Mouse (Mus musculus): ENCODE results near the gene Cercam.
"Not testable (repeated sequence)": the region's sequence is repeated elsewhere in the genome, so short reads cannot be mapped to it uniquely, and the experiment has no call there.

Cercam gene

DNA sequence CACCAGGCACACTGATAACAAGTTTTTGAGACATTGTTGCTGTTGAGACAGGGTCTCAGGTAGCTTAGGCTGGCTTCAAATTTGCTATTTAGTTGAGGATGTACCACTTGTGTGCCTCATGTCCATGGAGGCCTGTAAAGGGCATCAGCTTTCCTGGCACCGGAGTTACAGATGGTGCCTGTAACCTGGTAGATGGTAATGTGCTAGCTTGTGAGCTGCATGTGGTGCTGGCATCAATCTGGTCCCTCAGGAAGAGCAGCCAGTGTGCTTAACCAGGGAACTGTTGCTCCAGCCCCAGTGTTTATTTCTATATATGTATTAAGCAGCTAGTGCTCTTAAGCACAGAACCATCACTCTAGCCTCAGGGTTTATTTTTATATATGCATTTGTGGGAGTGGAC, 27.1 kb downstream of the Cercam start:
- DNase-seq (ENCODE audit: low read depth, low spot score), result no peak

DNA sequence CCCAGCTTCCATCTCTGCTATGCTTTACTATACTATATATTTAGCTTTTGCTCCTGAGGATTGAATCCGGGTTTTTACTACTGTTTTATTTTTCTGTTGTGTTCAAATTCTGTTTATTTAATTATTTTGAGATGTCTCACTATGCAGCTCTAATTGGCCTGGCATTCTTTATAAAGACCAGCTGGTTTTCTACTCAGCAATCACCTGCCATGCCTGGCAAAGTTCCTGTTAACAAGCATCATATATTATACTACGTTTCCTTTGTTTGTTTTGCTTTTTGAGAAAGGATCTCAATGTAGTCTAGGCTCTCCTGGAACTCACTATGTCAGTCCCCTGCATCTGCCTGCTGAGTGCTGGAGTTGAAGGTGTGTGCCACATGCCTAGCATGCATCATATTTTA, 28.4 kb downstream of the Cercam start:
- DNase-seq (ENCODE audit: low read depth, low spot score), result no peak

DNA sequence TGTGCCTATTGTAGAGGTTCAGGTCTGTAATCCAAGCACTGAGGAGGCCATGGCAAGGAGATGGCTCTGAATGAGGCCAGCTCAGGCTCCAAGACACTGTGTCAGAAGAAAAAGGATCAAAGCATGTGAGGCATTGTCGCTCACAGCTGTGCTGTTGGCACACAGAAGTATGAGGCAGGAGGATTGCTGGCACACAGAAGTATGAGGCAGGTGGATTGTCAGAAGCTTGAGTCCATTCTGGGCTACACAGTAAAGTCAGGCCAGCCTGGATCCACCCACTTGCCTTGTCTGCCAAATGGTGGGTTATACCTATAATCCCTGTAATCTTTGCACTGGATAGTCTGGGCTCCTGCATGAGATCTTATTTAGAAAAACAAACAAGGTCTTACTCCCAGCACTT, 29.1 kb downstream of the Cercam start:
- no peak for DNase-seq (ENCODE audit: low read depth, low spot score)

DNA sequence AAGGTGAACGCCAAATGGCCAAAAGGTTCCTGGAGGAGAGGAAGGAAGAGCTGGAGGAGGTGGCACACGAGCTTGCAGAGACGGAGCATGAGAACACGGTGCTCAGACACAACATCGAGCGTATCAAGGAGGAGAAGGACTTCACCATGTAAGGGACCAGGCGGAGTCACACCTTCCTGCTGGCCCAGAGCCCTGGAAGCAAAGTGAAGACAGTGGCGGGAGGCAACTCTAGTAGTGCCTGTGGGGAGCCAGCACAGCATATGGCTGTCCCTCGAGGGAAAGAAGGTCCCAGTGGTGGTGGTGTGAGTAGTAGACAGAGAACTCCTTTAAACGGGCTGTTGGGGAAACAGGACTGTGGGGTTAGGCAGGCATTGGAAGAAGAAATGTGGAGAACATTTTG, 33.2 kb downstream of the Cercam start:
- DNase-seq (ENCODE audit: low read depth, low spot score), result no peak

DNA sequence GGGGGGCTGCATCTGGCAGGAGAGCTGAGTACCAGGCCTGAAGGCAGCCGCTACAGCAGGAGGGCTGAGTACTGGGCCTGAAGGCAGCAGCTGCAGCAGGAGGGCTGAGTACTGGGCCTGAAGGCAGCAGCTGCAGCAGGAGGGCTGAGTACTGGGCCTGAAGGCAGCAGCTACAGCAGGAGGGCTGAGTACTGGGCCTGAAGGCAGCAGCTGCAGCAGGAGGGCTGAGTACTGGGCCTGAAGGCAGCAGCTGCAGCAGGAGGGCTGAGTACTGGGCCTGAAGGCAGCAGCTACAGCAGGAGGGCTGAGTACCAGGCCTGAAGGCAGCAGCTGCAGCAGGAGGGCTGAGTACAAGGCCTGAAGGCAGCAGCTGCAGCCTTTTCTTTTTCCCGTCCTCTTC, 39.2 kb downstream of the Cercam start:
- not testable (repeated sequence) for DNase-seq (ENCODE audit: low read depth, low spot score)

DNA sequence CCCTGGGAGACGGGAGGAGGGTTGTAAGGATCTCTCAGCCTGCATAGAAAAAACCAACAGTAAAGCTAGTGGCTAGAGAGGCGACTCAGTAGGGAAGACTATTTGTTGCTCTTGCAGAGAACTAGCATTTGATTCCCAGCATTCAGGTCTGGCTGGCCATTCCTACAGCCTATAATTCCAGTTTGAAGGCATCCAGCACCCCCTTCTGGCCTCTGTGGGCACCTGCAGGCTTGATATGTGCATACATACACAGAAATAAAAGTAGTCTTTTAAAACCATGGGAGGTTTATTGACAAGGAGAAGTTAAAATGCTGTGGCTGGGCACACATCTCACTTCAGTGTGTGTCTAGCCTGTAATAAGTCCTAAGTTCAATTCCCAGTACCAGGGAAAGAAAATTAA, 41.1 kb downstream of the Cercam start:
- peak; percentile 51 for DNase-seq (ENCODE audit: low read depth, low spot score)

DNA sequence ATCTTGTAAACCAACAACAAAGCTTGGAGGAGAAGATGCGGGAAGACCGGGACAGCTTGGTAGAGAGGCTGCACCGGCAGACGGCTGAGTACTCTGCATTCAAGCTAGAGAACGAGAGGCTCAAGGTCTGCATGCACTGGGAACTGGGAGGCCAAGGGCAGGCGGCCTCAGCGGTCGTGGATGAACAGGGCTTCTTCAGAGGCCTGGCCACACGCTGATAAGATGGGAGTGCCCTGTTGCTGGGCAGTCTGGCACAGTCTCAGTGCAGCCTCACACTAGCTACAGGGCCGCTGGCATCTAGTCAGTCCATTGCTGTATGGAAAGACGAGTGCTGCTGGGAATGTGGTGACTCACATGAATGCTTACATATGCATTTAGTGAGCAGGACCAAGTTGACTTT, 48.7 kb downstream of the Cercam start:
- no peak for DNase-seq (ENCODE audit: low read depth, low spot score)

DNA sequence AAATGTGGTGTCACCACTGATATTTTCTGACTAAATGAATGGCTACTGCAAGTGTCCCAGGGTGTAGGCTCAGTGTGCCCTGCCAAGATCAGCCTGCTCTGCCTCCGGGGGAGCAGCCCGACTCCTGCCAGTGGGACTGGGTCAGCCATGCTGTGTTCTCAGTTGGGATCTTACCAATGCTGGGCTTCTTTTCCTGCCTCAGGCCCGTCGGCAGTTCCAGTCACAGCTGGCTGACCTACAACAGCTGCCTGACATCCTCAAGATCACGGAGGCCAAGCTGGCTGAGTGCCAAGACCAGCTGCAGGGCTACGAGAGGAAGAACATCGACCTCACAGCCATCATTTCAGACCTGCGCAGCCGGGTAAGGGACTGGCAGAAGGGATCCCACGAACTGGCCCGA, 53.0 kb downstream of the Cercam start:
- DNase-seq (ENCODE audit: low read depth, low spot score), result no peak

DNA sequence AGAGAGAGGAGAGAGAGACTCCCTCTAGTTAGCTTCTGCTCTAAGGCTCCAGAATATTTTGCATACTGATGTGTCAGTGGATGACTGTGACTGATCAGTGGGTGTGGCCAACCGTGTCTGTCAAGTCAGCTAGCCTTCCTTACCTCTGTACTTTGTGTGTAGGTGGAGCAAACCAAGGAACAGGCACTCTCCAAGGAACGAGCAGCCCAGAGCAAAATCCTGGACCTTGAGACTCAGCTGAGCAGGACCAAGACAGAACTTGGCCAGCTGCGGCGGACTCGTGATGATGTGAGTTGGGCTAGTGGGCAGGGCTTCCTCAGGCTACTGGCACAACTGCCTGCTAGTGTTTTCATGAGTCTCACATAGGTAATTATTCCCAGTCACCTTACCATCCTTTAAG, 57.6 kb downstream of the Cercam start:
- DNase-seq (ENCODE audit: low read depth, low spot score), result no peak

DNA sequence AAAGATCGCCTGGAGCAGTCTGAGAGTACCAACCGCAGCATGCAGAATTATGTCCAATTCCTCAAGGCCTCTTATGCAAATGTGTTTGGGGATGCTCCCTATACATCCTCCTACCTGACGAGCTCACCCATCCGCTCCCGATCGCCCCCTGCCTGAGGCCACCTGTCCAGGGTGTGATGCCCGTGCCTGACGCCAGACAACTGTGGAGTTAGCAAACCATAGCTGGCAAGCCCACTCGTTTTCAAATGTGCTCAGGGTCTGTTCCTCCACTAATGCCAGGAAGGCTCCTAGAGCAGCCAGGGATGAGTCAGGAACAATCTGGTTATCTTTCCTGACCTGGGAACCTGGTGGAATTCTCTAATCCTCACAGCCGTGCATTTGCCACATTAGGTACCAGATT, 61.5 kb downstream of the Cercam start:
- no peak for DNase-seq (ENCODE audit: low read depth, low spot score)

DNA sequence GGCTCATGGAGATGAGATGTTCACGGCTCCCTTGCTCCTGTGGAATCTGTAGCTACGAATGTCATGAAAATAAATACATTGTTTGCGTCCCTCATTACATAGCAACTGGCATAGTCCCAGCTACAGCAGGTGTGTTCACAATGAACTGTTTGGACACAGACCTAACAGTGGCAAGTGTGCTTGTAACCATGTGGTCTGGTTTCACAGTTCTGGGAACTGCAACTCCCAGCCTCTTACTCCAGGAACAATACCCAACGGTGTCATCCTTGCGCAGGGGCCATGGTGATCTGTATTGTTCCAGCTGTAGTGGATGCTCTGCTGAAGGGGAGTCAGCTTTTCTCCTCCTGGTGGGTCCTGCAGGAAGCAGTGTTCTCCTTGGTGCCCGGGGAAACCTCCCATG, 62.2 kb downstream of the Cercam start:
- DNase-seq (ENCODE audit: low read depth, low spot score), result no peak
